Mouse (Mus musculus) embryonic fibroblast, embryonic 13.5 days (primary cell): Measurements from ENCODE around the gene Capn12. TPM values are rescaled to one million over a fixed set of nuclear protein-coding genes. Genes with fewer than 3 reads are reported as not detected.

Source experiments
- H3K27ac ChIP-seq: 2 replicates; pipeline ENCODE4 v1.5.1; 2012; ENCODE audit warnings: low read length, control low read depth, inconsistent platforms; ENCODE audit not compliant: insufficient read depth
- H3K4me1 ChIP-seq: 2 replicates; pipeline ENCODE4 v1.6.1; 2011; ENCODE audit warnings: low read length; ENCODE audit not compliant: control insufficient read depth, insufficient read depth
- H3K4me3 ChIP-seq: 2 replicates; pipeline ENCODE4 v1.5.1; 2011; ENCODE audit warnings: mild to moderate bottlenecking, control low read depth, low read length; ENCODE audit not compliant: insufficient read depth
- CTCF ChIP-seq: IDR thresholded peaks from 2 replicates; pipeline ENCODE4 v1.5.1; 2011; ENCODE audit warnings: mild to moderate bottlenecking, control low read depth, low read length, moderate library complexity, borderline replicate concordance; ENCODE audit not compliant: insufficient read depth
- POLR2A ChIP-seq: IDR thresholded peaks from 2 replicates; pipeline ENCODE4 v1.6.1; 2011; ENCODE audit warnings: low read depth, mild to moderate bottlenecking, control low read depth, low read length, moderate library complexity
- polyA plus RNA-seq: library from polyadenylated mRNA; stranded (reverse); fragments of >200 nt; gene quantifications from 2 replicates; pipeline ENCODE4 v1.2.4, GENCODE M21; 2011; ENCODE audit warnings: low read depth; ENCODE audit not compliant: missing spikeins, insufficient read length

Gene Capn12
- polyA plus RNA-seq, 1 experiment, result 0.23 TPM

DNA sequence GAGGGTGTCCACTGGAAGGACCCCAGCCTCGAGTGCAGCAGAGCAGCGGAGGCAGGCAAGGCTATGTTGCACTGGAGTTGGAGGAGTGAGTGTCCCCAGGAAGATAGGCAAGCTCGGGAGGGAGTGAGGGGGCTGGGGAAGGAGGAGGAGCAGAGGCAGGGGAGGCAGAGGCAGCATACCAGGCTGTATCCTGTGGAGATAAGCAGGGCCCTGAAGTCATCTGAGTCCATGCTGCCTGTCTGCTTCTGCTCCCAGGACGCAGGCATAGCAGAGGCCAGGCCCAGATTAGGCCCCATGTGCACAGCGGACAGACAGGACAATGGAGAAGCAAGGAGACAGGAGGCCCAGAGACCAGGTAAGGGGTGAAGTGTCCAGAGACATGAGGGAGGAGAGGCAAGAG is 13.7 kb downstream of the Capn12 start:
- Histone ChIP-seq H3K4me1 (no peaks in the 10 kb centered on the region), H3K4me3 (no peak overlapping the region), H3K27ac (no peak overlapping the region)
- TF ChIP-seq POLR2A (no peak), CTCF (no peak)

DNA sequence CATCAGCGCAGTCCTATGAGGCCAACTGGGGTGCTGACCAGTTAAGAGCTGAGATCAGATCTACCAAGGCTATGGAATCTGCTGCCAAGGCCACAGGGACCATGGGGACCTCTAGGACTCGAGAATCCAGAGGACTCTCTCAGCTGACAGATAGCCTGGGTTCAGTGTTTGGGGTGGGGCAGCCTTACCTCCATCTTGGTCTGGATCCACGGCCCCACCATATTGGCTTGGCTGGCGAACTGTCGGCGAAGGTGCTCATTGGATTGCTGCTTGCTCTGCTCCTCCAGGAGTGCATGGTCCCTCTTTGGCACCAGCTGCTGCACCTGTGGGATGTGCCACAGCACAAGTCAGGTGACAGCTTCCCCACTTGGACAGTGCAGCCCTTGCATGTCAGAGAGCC is 16.4 kb downstream of the Capn12 start:
- Histone ChIP-seq H3K27ac (no peak overlapping the region), H3K4me3 (no peak overlapping the region), H3K4me1 (0 out of 2 replicates have a peak, but pooled peaks cover 2% of the 10 kb centered on the region)
- TF ChIP-seq CTCF (no peak), POLR2A (no peak)

DNA sequence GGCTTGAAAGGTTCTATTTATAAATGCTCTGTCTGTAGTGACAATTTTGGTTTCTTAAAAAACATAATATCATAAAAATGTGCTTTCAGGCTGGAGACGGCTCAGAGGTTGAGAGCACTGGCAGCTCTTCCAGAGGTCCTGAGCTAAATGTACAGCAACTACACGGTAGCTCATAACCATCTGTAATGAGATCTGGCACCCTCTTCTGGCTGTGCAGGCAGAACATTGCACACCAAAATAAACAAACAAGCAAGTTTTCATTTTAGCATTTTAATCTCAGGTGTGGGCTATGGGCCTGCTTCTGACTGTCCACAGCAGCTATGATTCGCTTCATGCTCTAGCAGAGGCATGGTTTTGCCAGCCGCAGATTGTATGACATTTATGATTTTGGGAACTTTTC is 18.8 kb downstream of the Capn12 start:
- no peak overlapping the region for H3K27ac ChIP-seq
- TF ChIP-seq CTCF (no peak), POLR2A (no peak)

DNA sequence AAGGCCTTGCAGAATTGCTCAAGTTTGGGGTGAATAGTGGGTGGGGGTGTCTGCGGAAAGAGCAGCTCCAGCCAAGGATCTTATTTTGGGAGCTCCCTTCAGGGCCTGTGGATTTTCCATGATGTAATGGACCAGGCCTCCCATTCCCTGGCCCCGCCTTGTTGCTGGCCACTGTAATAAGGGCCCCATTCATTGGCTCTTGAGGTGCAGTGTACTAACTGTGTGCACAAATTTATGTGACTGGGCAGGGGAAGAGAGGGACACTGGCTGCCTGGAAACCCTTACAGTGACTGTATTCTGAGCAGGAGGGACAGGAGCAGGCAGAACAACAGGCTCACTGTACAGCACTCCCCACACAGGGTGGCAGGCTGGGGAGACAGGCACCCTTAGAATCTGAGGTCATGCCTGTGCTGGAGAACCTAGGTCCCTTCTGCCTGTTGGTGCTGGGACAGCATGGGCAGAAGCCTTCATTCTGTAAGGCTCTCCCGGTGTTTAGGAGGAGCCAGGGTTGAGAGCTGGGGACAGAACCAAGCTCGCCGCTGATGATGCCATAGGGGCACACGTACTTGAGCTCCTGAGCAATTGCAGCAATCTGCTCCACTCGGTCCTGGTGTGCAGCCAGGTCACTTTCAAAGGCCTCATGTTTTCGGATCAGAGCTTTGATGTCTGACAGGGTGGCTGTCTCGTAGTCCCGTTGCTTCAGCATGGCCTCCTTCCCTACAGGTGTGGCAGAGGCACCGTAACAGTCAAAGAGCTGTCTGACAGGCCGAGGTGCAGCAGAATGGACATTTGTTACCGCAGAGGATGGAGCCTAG is 20.3 kb downstream of the Capn12 start:
- TF ChIP-seq CTCF (no peak), POLR2A (no peak)
- peak overlapping the region; percentile 28; the same call in 1 of the 2 replicates for H3K27ac ChIP-seq
- H3K4me1 ChIP-seq, result peaks cover 2% of the 10 kb centered on the region; the same call in 1 of the 2 replicates
- H3K4me3 ChIP-seq, result no peak overlapping the region

More for the DNA sequence above, 18.8 kb downstream of the Capn12 start:
- H3K4me3 ChIP-seq, result no peak overlapping the region
- peaks cover 2% of the 10 kb centered on the region; the same call in 1 of the 2 replicates for H3K4me1 ChIP-seq

DNA sequence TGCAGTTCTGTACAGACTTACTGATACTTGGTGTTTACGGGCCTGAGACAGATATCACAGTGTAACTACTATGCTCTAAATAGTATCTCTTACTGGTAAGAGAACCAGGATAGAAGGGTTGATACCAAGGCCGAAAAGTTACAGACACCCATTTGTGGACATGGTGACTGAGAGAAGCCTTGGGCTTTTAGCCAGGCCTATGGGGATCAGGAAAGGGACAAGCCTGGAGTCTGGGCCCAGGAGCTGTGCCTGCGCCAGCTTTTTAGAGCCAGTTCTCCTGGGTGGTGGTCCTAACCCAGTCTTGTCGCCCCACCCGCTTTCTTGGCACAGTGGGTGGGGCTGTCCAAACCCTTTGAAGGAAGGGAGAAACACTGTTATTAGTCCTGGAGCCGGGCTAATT is 21.0 kb downstream of the Capn12 start:
- Histone ChIP-seq H3K27ac (no peak overlapping the region; the same call in 1 of the 2 replicates), H3K4me1 (peaks cover 2% of the 10 kb centered on the region; the same call in 1 of the 2 replicates), H3K4me3 (no peak overlapping the region)
- TF ChIP-seq CTCF (no peak), POLR2A (no peak)

DNA sequence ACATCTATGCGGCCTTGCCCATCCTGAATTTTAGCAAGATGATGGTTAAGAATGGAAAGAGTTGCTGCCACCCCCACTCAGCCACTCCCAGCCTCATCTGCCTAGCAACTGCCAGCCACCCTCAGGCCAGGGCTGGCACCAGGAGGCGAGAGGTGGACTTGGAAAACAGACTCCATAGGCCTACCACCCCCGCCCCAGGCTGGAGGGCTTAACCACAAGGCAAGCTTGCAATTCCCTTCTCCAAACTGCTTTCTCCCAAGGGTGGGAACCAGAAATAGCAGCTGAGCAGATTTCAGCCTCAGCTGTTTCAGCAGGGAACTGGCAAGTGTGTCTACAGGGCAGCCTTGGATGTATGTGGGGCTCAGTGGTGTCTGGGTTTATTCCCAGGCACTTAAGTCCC is 21.6 kb downstream of the Capn12 start:
- Histone ChIP-seq H3K4me3 (no peak overlapping the region), H3K27ac (peak overlapping the region; percentile 23), H3K4me1 (peaks cover 2% of the 10 kb centered on the region; the same call in 1 of the 2 replicates)
- TF ChIP-seq POLR2A, result no peak

DNA sequence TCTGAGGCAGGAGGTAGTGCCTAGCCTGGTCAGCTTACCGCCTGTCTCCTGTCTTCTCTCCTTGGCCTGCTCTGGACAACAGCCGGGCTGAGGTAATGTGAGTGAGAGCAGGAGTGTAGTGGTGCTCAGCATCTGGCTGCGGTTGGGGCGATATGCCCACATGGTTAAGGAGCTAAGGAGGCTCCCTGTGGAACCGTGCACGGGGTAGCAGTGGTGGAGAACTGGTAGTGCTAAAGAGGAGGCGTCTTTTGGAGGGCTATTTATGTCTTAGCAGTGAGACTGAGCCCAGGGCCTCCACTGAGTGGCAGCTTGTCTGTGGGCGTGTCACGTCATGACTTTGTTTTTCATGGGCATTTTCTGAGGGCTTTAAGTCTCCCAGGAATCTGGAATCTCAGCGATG is 22.6 kb downstream of the Capn12 start:
- peak overlapping the region; percentile 23; the same call in 1 of the 2 replicates for H3K27ac ChIP-seq

DNA sequence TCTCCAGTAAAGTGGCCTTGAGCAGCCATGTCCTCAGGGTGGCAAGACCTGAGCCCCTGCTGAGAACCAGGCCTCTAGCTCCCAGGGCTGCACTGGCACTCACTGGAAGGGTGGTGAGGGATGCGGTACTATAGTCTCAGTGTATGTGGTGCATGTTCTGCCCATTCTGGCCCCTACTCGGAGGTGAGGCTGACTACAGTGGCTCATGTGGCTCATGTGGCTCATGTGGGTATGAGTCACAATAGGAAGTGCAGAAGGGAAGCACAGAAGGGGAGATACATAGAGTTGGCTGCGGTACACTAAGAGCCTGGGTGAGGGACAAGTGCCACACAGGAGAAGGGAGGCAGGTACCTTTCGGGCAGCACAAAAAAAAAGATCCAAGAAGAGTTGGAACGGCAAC is 26.0 kb downstream of the Capn12 start:
- TF ChIP-seq POLR2A (no peak), CTCF (no peak)
- H3K4me3 ChIP-seq, result no peak overlapping the region
- H3K4me1 ChIP-seq, result peaks cover 3% of the 10 kb centered on the region; the same call in 1 of the 2 replicates
- no peak overlapping the region for H3K27ac ChIP-seq

More for the DNA sequence above, 22.6 kb downstream of the Capn12 start:
- TF ChIP-seq CTCF (no peak), POLR2A (no peak)
- Histone ChIP-seq H3K4me1 (peaks cover 5% of the 10 kb centered on the region; the same call in 1 of the 2 replicates), H3K4me3 (no peak overlapping the region)

DNA sequence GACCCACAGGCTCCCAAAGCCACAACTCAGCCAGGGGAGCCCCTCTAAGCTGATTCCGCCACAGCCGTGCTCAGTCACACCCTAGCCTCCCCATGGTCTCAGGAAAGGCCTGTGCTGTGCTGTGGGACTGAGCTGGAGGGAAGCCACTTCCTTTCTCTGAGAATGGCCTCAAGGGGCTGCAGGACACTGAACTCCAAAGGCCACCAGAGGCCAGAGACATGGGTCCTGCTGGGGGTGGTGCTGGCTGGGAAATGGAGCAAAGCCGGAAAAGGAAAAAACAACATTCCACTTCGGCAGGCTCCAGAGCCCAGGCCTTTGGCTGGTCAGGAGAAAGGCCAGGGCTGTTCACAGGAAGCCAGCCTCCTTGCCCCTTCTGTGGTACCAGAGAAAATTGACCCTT is 30.4 kb downstream of the Capn12 start:
- Histone ChIP-seq H3K4me1 (0 out of 2 replicates have a peak, but pooled peaks cover 3% of the 10 kb centered on the region), H3K27ac (no peak overlapping the region), H3K4me3 (no peak overlapping the region)
- no peak for TF ChIP-seq CTCF
- TF ChIP-seq POLR2A, result no peak

DNA sequence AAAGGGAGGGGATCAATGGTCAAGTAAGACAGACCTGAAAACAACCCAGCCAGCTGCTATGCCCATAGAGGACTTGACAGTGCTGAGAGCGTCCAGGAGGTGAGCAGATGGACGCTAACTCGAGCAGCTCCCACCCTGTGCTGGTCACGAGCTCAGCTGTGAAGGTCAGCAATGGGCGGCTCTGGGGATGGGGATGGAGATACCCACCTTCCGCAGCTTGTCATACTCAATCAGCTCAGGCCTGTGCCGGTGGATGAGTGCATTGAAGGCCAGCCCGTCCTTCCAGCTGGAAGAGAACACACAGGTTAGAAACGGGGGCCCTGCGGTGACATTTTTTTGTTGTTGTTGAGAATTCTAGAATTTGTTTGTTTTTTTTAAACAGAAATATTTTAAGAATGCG is 31.9 kb downstream of the Capn12 start:
- peaks cover 6% of the 10 kb centered on the region; the same call in 1 of the 2 replicates for H3K4me1 ChIP-seq
- H3K27ac ChIP-seq, result no peak overlapping the region
- no peak overlapping the region for H3K4me3 ChIP-seq
- TF ChIP-seq CTCF (no peak), POLR2A (no peak)

DNA sequence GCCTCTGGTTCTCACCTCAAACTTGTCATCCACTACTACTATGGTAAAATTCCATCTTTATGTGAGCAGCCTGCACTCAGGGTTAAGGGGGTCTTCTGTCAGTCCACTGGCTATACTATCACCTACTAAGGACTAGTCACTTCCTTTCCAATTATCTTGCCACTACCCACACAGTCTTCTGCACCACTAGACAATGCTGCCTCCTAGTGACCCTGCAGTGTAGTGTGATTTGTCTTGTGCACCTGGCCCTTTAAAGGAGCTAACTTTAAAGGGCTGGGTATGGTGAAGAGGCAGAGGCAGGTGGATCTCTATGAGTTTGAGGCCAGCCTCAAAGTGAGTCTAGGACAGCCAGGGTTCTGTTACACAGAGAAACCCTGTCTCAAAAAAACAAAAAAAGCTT is 35.3 kb downstream of the Capn12 start:
- TF ChIP-seq CTCF, result no peak
- no peak for TF ChIP-seq POLR2A
- H3K27ac ChIP-seq, result no peak overlapping the region
- no peak overlapping the region for H3K4me3 ChIP-seq
- peaks cover 31% of the 10 kb centered on the region for H3K4me1 ChIP-seq
